Mouse (Mus musculus) cerebellum, adult 2 months (tissue): Measurements from ENCODE around the gene Pfkfb4.

Source experiments
- CTCF ChIP-seq: fragments of 200-500 bp; IDR thresholded peaks from 2 replicates; pipeline ENCODE4 v1.5.1; 2011; ENCODE audit warnings: low read depth, mild to moderate bottlenecking, control low read depth, low read length, moderate library complexity, borderline replicate concordance; ENCODE audit not compliant: insufficient read depth
- POLR2A ChIP-seq: fragments of 200-500 bp; IDR thresholded peaks from 2 replicates; pipeline ENCODE4 v1.6.1; 2011; ENCODE audit warnings: low read length, control low read depth, borderline replicate concordance; ENCODE audit not compliant: insufficient read depth

DNA sequence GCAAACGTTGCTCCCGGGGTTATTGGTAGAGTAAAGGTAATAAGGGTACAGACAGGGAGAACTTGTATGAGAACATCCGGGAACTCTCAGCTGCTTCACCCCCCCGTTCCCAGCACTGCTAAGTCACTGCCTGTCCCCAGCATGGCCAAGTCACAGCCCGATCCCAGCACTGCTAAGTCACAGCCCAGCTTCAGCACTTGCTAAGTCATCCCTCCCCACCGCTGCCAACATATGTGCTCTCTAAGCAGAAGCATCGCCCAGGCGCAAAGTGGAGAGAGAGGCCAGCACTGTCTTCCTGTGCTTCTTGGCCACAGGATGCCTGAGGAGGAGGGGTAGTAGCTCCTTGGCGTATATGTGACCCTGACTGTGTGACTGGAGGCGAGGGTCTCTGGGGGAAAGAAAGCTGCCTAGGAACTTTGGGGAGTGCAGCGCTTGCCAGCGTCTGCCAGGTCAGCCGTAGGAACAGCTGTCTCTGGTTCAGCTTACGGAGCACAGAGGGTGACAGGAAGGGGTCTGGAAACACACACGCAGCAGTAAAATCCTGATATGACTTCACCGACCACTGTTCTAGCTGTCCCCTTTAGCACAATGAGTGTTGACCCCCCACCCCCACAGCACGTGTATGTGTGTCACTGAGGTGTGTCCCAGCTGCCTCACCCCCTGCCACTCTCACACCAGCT, 18.2 kb downstream of the Pfkfb4 start:
- TF ChIP-seq CTCF (no peak), POLR2A (no peak)
